Mouse (Mus musculus): ENCODE measurements at regions not wholly inside any gene's neighbourhood (a gene's known extent, or its start where the extent isn't known, plus 50 kb on each side); places are given as distances from the start of the nearest gene placed in this dataset.
"Not testable (repeated sequence)": the region's sequence is repeated elsewhere in the genome, so short reads cannot be mapped to it uniquely, and the experiment has no call there.

- H3K4me3 ChIP-seq (ENCODE audit: control insufficient read depth, low read depth, low read length): no peak overlapping the region
- no peaks in the 10 kb centered on the region for H3K36me3 ChIP-seq (ENCODE audit: control insufficient read depth, insufficient read depth, low read length)
- no peaks in the 10 kb centered on the region for H3K27me3 ChIP-seq (ENCODE audit: control insufficient read depth, insufficient read depth, low read length)
- TF ChIP-seq CTCF (IDR thresholded peaks at IDR 0.05; ENCODE audit: control insufficient read depth, insufficient read depth, insufficient replicate concordance, low read depth, low read length) (no peak), POLR2A (IDR thresholded peaks at IDR 0.05; ENCODE audit: control insufficient read depth, low read depth, low read length) (no peak)
- H3K27ac ChIP-seq (ENCODE audit: control insufficient read depth, insufficient read depth, low read depth, low read length): no peak overlapping the region
- no peaks in the 10 kb centered on the region for H3K4me1 ChIP-seq (ENCODE audit: control insufficient read depth, insufficient read depth, low read length)
These were observed 434.2 kb upstream of the Sema6d start for GRCm38 (mm10) chr2:123655551-123655950.

GRCm38 (mm10) chr2:123688290-123689030 lies 401.3 kb upstream of the Sema6d start:
- no peaks in the 10 kb centered on the region for H3K27me3 ChIP-seq (ENCODE audit: control insufficient read depth, insufficient read depth, low read length)
- no peak overlapping the region for H3K27ac ChIP-seq (ENCODE audit: control insufficient read depth, insufficient read depth, low read depth, low read length)
- H3K4me1 ChIP-seq (ENCODE audit: control insufficient read depth, insufficient read depth, low read length): no peaks in the 10 kb centered on the region
- no peak for TF ChIP-seq CTCF (IDR thresholded peaks at IDR 0.05; ENCODE audit: control insufficient read depth, insufficient read depth, insufficient replicate concordance, low read depth, low read length)
- TF ChIP-seq POLR2A (IDR thresholded peaks at IDR 0.05; ENCODE audit: control insufficient read depth, low read depth, low read length): no peak
- no peak overlapping the region for H3K4me3 ChIP-seq (ENCODE audit: control insufficient read depth, low read depth, low read length)
- no peaks in the 10 kb centered on the region for H3K36me3 ChIP-seq (ENCODE audit: control insufficient read depth, insufficient read depth, low read length)

- TF ChIP-seq CTCF (IDR thresholded peaks at IDR 0.05; ENCODE audit: control insufficient read depth, insufficient read depth, insufficient replicate concordance, low read depth, low read length) (no peak), POLR2A (IDR thresholded peaks at IDR 0.05; ENCODE audit: control insufficient read depth, low read depth, low read length) (no peak)
- H3K27ac ChIP-seq (ENCODE audit: control insufficient read depth, insufficient read depth, low read depth, low read length): no peak overlapping the region
- H3K4me3 ChIP-seq (ENCODE audit: control insufficient read depth, low read depth, low read length): no peak overlapping the region
- H3K4me1 ChIP-seq (ENCODE audit: control insufficient read depth, insufficient read depth, low read length): no peaks in the 10 kb centered on the region
- H3K27me3 ChIP-seq (ENCODE audit: control insufficient read depth, insufficient read depth, low read length): no peaks in the 10 kb centered on the region
- H3K36me3 ChIP-seq (ENCODE audit: control insufficient read depth, insufficient read depth, low read length): no peaks in the 10 kb centered on the region
These were observed 400.0 kb upstream of the Sema6d start for GRCm38 (mm10) chr2:123689801-123690200.

GRCm38 (mm10) chr2:123739688-123740087 lies 350.1 kb upstream of the Sema6d start:
- H3K27ac ChIP-seq (ENCODE audit: control insufficient read depth, insufficient read depth, low read depth, low read length): no peak overlapping the region
- TF ChIP-seq CTCF (IDR thresholded peaks at IDR 0.05; ENCODE audit: control insufficient read depth, insufficient read depth, insufficient replicate concordance, low read depth, low read length): no peak
- no peak for TF ChIP-seq POLR2A (IDR thresholded peaks at IDR 0.05; ENCODE audit: control insufficient read depth, low read depth, low read length)
- H3K36me3 ChIP-seq (ENCODE audit: control insufficient read depth, insufficient read depth, low read length): no peaks in the 10 kb centered on the region
- peak overlapping the region; percentile 38; the same call in 1 of the 2 replicates for H3K4me3 ChIP-seq (ENCODE audit: control insufficient read depth, low read depth, low read length)
- H3K4me1 ChIP-seq (ENCODE audit: control insufficient read depth, insufficient read depth, low read length): no peaks in the 10 kb centered on the region
- no peaks in the 10 kb centered on the region for H3K27me3 ChIP-seq (ENCODE audit: control insufficient read depth, insufficient read depth, low read length)

GRCm38 (mm10) chr2:123740541-123740940 lies 349.2 kb upstream of the Sema6d start:
- Histone ChIP-seq H3K4me1 (ENCODE audit: control insufficient read depth, insufficient read depth, low read length) (no peaks in the 10 kb centered on the region), H3K36me3 (ENCODE audit: control insufficient read depth, insufficient read depth, low read length) (no peaks in the 10 kb centered on the region), H3K27ac (ENCODE audit: control insufficient read depth, insufficient read depth, low read depth, low read length) (no peak overlapping the region), H3K4me3 (ENCODE audit: control insufficient read depth, low read depth, low read length) (no peak overlapping the region), H3K27me3 (ENCODE audit: control insufficient read depth, insufficient read depth, low read length) (no peaks in the 10 kb centered on the region)
- no peak for TF ChIP-seq POLR2A (IDR thresholded peaks at IDR 0.05; ENCODE audit: control insufficient read depth, low read depth, low read length)
- no peak for TF ChIP-seq CTCF (IDR thresholded peaks at IDR 0.05; ENCODE audit: control insufficient read depth, insufficient read depth, insufficient replicate concordance, low read depth, low read length)

GRCm38 (mm10) chr2:123754220-123754619 lies 335.5 kb upstream of the Sema6d start:
- Histone ChIP-seq H3K4me3 (ENCODE audit: control insufficient read depth, low read depth, low read length) (no peak overlapping the region), H3K4me1 (ENCODE audit: control insufficient read depth, insufficient read depth, low read length) (no peaks in the 10 kb centered on the region), H3K36me3 (ENCODE audit: control insufficient read depth, insufficient read depth, low read length) (no peaks in the 10 kb centered on the region), H3K27ac (ENCODE audit: control insufficient read depth, insufficient read depth, low read depth, low read length) (no peak overlapping the region), H3K27me3 (ENCODE audit: control insufficient read depth, insufficient read depth, low read length) (no peaks in the 10 kb centered on the region)
- no peak for TF ChIP-seq CTCF (IDR thresholded peaks at IDR 0.05; ENCODE audit: control insufficient read depth, insufficient read depth, insufficient replicate concordance, low read depth, low read length)
- TF ChIP-seq POLR2A (IDR thresholded peaks at IDR 0.05; ENCODE audit: control insufficient read depth, low read depth, low read length): no peak

- H3K4me3 ChIP-seq (ENCODE audit: control insufficient read depth, low read depth, low read length); H3K27me3 ChIP-seq (ENCODE audit: control insufficient read depth, insufficient read depth, low read length); H3K36me3 ChIP-seq (ENCODE audit: control insufficient read depth, insufficient read depth, low read length); H3K4me1 ChIP-seq (ENCODE audit: control insufficient read depth, insufficient read depth, low read length); H3K27ac ChIP-seq (ENCODE audit: control insufficient read depth, insufficient read depth, low read depth, low read length): not testable (repeated sequence)
These were observed 334.9 kb upstream of the Sema6d start for GRCm38 (mm10) chr2:123754656-123755499.
